Mouse (Mus musculus): ENCODE results near the gene Skap2.

GRCm38 (mm10) chr6:51820853-51821252 lies 191.5 kb downstream of the Skap2 start:
- no peak for TF ChIP-seq EP300 (IDR thresholded peaks at IDR 0.05; ENCODE audit: low read depth)
- no peak for TF ChIP-seq CTCF (IDR thresholded peaks at IDR 0.05; ENCODE audit: low read depth)
